Mouse (Mus musculus) MEL (cell line): ENCODE results near the gene Cfap43. TPM values are rescaled to one million over a fixed set of nuclear protein-coding genes. Genes with fewer than 3 reads are reported as not detected.

Experiments used
- DNase-seq: peaks from one replicate; pipeline ENCODE4 v3.0.0; 2011; ENCODE audit warnings: low read depth, low spot score
- H3K27ac ChIP-seq: 2 replicates; pipeline ENCODE4 v1.5.1; 2012; ENCODE audit warnings: low read depth, mild to moderate bottlenecking, control low read depth, low read length, moderate library complexity; ENCODE audit not compliant: control insufficient read depth
- H3K27me3 ChIP-seq, 2 experiments: fragments of 150-350 bp in 1 of 2; sonication (generic) in 1 of 2; 2 replicates each; pipeline ENCODE4 v1.6.1; 2012; ENCODE audit warnings: low read length in 2 of 2, mild to moderate bottlenecking in 2 of 2, improper control_type of control experiment in 1 of 2, moderate library complexity in 1 of 2; ENCODE audit not compliant: insufficient read depth in 2 of 2, control insufficient read depth in 1 of 2
- H3K36me3 ChIP-seq, 2 experiments: 2 replicates each; pipeline ENCODE4 v1.6.1; 2012 to 2014; ENCODE audit warnings: low read length in 2 of 2, improper control_type of control experiment in 1 of 2, inconsistent platforms in 1 of 2, mild to moderate bottlenecking in 1 of 2; ENCODE audit not compliant: insufficient read depth in 2 of 2, control insufficient read depth in 1 of 2
- H3K4me1 ChIP-seq, 2 experiments: fragments of 150-350 bp in 1 of 2; sonication (generic) in 1 of 2; 2 replicates each; pipeline ENCODE4 v1.6.1; 2012; ENCODE audit warnings: low read length in 2 of 2, improper control_type of control experiment in 1 of 2, mild to moderate bottlenecking in 1 of 2; ENCODE audit not compliant: insufficient read depth in 2 of 2, control insufficient read depth in 1 of 2
- H3K4me3 ChIP-seq, 2 experiments: fragments of 150-350 bp in 1 of 2; sonication (generic) in 1 of 2; 2 replicates each; pipeline ENCODE4 v1.5.1; 2012; ENCODE audit warnings: low read depth in 2 of 2, low read length in 2 of 2, mild to moderate bottlenecking in 2 of 2, moderate library complexity in 2 of 2, control low read depth in 1 of 2, improper control_type of control experiment in 1 of 2; ENCODE audit not compliant: control insufficient read depth in 1 of 2, insufficient read depth in 1 of 2
- H3K79me2 ChIP-seq: 2 replicates; pipeline ENCODE4 v1.6.1; 2012; ENCODE audit warnings: mild to moderate bottlenecking, low read length, moderate library complexity; ENCODE audit not compliant: control insufficient read depth, poor library complexity, insufficient read depth
- H3K9ac ChIP-seq: 2 replicates; pipeline ENCODE4 v1.6.1; 2012; ENCODE audit warnings: low read depth, mild to moderate bottlenecking, control low read depth, low read length, moderate library complexity; ENCODE audit not compliant: control insufficient read depth, poor library complexity, severe bottlenecking
- H3K9me3 ChIP-seq: fragments of 150-350 bp; sonication (generic); replicated peaks from 2 replicates; pipeline ENCODE4 v1.6.1; 2012; ENCODE audit warnings: mild to moderate bottlenecking, low read length, improper control_type of control experiment, moderate library complexity; ENCODE audit not compliant: insufficient read depth
- CTCF ChIP-seq, 3 experiments: IDR thresholded peaks in 2 of 3; conservative IDR thresholded peaks in 1 of 3; 2 replicates each; pipeline ENCODE4 v1.5.1; 2011 to 2012; ENCODE audit warnings: low read length in 3 of 3, low read depth in 2 of 3, mild to moderate bottlenecking in 2 of 3, improper control_type of control experiment in 1 of 3, inconsistent platforms in 1 of 3, mixed read lengths in 1 of 3, moderate library complexity in 1 of 3; ENCODE audit not compliant: control insufficient read depth in 1 of 3, insufficient read depth in 1 of 3, poor library complexity in 1 of 3, severe bottlenecking in 1 of 3
- E2F4 ChIP-seq: IDR thresholded peaks from 2 replicates; pipeline ENCODE4 v1.6.1; 2011; ENCODE audit warnings: low read depth, low read length, improper control_type of control experiment, borderline replicate concordance
- ELF1 ChIP-seq: IDR thresholded peaks from 2 replicates; pipeline ENCODE4 v1.6.1; 2014; ENCODE audit warnings: low read depth, mild to moderate bottlenecking, inconsistent platforms, low read length, improper control_type of control experiment, moderate library complexity
- EP300 ChIP-seq, 2 experiments: IDR thresholded peaks; 2 replicates each; pipeline ENCODE4 v1.6.1; 2011; ENCODE audit warnings: improper control_type of control experiment in 2 of 2, low read length in 2 of 2, low read depth in 1 of 2, mild to moderate bottlenecking in 1 of 2
- ETS1 ChIP-seq: IDR thresholded peaks from 2 replicates; pipeline ENCODE4 v1.6.1; 2012; ENCODE audit warnings: low read depth, mild to moderate bottlenecking, inconsistent platforms, low read length, improper control_type of control experiment, moderate library complexity
- GABPA ChIP-seq: IDR thresholded peaks from 2 replicates; pipeline ENCODE4 v1.6.1; 2012; ENCODE audit warnings: low read depth, mild to moderate bottlenecking, inconsistent platforms, low read length, improper control_type of control experiment, moderate library complexity
- GATA1 ChIP-seq: IDR thresholded peaks from 2 replicates; pipeline ENCODE4 v1.6.1; 2011; ENCODE audit warnings: low read depth, low read length, improper control_type of control experiment
- JUND ChIP-seq: IDR thresholded peaks from 2 replicates; pipeline ENCODE4 v1.6.1; 2011; ENCODE audit warnings: low read depth, mild to moderate bottlenecking, improper control_type of control experiment, low read length
- KAT2A ChIP-seq: conservative IDR thresholded peaks from 2 replicates; pipeline ENCODE4 v1.6.1; 2012; ENCODE audit warnings: low read depth, low read length, improper control_type of control experiment, inconsistent platforms
- MAFK ChIP-seq: IDR thresholded peaks from 2 replicates; pipeline ENCODE4 v1.6.1; 2011; ENCODE audit warnings: low read depth, mild to moderate bottlenecking, low read length, improper control_type of control experiment, borderline replicate concordance
- MAX ChIP-seq: IDR thresholded peaks from 2 replicates; pipeline ENCODE4 v1.6.1; 2011; ENCODE audit warnings: low read length, improper control_type of control experiment
- MAZ ChIP-seq: IDR thresholded peaks from 2 replicates; pipeline ENCODE4 v1.6.1; 2012; ENCODE audit warnings: low read depth, mild to moderate bottlenecking, inconsistent platforms, low read length, improper control_type of control experiment
- MEF2A ChIP-seq: IDR thresholded peaks from 2 replicates; pipeline ENCODE4 v1.6.1; 2014; ENCODE audit warnings: low read depth, mild to moderate bottlenecking, inconsistent platforms, low read length, improper control_type of control experiment; ENCODE audit not compliant: poor library complexity, insufficient replicate concordance, severe bottlenecking; ENCODE audit errors: extremely low read depth
- MXI1 ChIP-seq: IDR thresholded peaks from 2 replicates; pipeline ENCODE4 v1.6.1; 2011; ENCODE audit warnings: mild to moderate bottlenecking, low read depth, low read length, improper control_type of control experiment
- NELFE ChIP-seq: IDR thresholded peaks from 2 replicates; pipeline ENCODE4 v1.6.1; 2011; ENCODE audit warnings: low read depth, low read length, improper control_type of control experiment
- POLR2A ChIP-seq, 2 experiments: IDR thresholded peaks; 2 replicates each; pipeline ENCODE4 v1.6.1; 2011 to 2012; ENCODE audit warnings: low read length in 2 of 2, mild to moderate bottlenecking in 2 of 2, control low read depth in 1 of 2, improper control_type of control experiment in 1 of 2, low read depth in 1 of 2, moderate library complexity in 1 of 2; ENCODE audit not compliant: control insufficient read depth in 1 of 2, insufficient read depth in 1 of 2, poor library complexity in 1 of 2
- POLR2AphosphoS2 ChIP-seq: IDR thresholded peaks from 2 replicates; pipeline ENCODE4 v1.6.1; 2011; ENCODE audit warnings: low read length, improper control_type of control experiment
- POLR2AphosphoS5 ChIP-seq: IDR thresholded peaks from 2 replicates; pipeline ENCODE4 v1.6.1; 2012; ENCODE audit warnings: low read depth, borderline replicate concordance, mild to moderate bottlenecking, inconsistent platforms, low read length, moderate library complexity, mixed read lengths
- RAD21 ChIP-seq: IDR thresholded peaks from 2 replicates; pipeline ENCODE4 v1.6.1; 2011; ENCODE audit warnings: mild to moderate bottlenecking, low read depth, low read length, improper control_type of control experiment
- TAL1 ChIP-seq: IDR thresholded peaks from 2 replicates; pipeline ENCODE4 v1.6.1; 2012; ENCODE audit warnings: mild to moderate bottlenecking, inconsistent platforms, low read length, moderate library complexity, mixed read lengths
- TBP ChIP-seq: IDR thresholded peaks from 2 replicates; pipeline ENCODE4 v1.8.0; 2011; ENCODE audit warnings: low read depth, low read length, improper control_type of control experiment
- TCF12 ChIP-seq: IDR thresholded peaks from 2 replicates; pipeline ENCODE4 v1.6.1; 2014; ENCODE audit warnings: low read depth, mild to moderate bottlenecking, inconsistent platforms, low read length, improper control_type of control experiment, moderate library complexity
- USF1 ChIP-seq: IDR thresholded peaks from 2 replicates; pipeline ENCODE4 v1.6.1; 2014; ENCODE audit warnings: low read depth, mild to moderate bottlenecking, inconsistent platforms, low read length, improper control_type of control experiment, moderate library complexity
- USF2 ChIP-seq, 2 experiments: IDR thresholded peaks; 2 replicates each; pipeline ENCODE4 v1.6.1; 2011 to 2012; ENCODE audit warnings: improper control_type of control experiment in 2 of 2, low read length in 2 of 2, borderline replicate concordance in 1 of 2, inconsistent platforms in 1 of 2, low read depth in 1 of 2, mild to moderate bottlenecking in 1 of 2; ENCODE audit not compliant: insufficient read depth in 1 of 2
- ZC3H11A ChIP-seq: IDR thresholded peaks from 2 replicates; pipeline ENCODE4 v1.6.1; 2012; ENCODE audit warnings: low read depth, mild to moderate bottlenecking, inconsistent platforms, low read length, improper control_type of control experiment
- ZKSCAN1 ChIP-seq: IDR thresholded peaks from 2 replicates; pipeline ENCODE4 v1.6.1; 2012; ENCODE audit warnings: low read depth, mild to moderate bottlenecking, inconsistent platforms, low read length, improper control_type of control experiment, moderate library complexity
- ZMIZ1 ChIP-seq: IDR thresholded peaks from 2 replicates; pipeline ENCODE4 v1.6.1; 2012; ENCODE audit warnings: low read depth, mild to moderate bottlenecking, inconsistent platforms, low read length, improper control_type of control experiment, moderate library complexity
- ZNF384 ChIP-seq: IDR thresholded peaks from 2 replicates; pipeline ENCODE4 v1.6.1; 2012; ENCODE audit warnings: low read depth, mild to moderate bottlenecking, inconsistent platforms, low read length, improper control_type of control experiment
- polyA plus RNA-seq, 2 experiments: library from polyadenylated mRNA; stranded (reverse) in 1 of 2; unstranded in 1 of 2; fragments of >175 nt in 1 of 2; fragments of >200 nt in 1 of 2; gene quantifications; 2 replicates each; pipeline versions ENCODE4 v1.2.1 to v1.2.4; 2012; ENCODE audit warnings: low replicate concordance in 2 of 2, low read depth in 1 of 2; ENCODE audit not compliant: insufficient read length in 2 of 2, insufficient read depth in 1 of 2, missing spikeins in 1 of 2
- total RNA-seq: library from RNA; depleted of rRNA; stranded (reverse); fragments of 300-350 nt; gene quantifications from 2 replicates; pipeline ENCODE4 v1.2.3, GENCODE M21; 2012

Cfap43 gene
- total and polyA plus RNA-seq, 3 experiments: 0.10 to 0.12 TPM; not detected in 1

- TF ChIP-seq POLR2AphosphoS2: no peak
- TF ChIP-seq KAT2A: no peak
- TF ChIP-seq GABPA: no peak
- TF ChIP-seq TCF12: no peak
- TF ChIP-seq, all 39 proteins: peak for 7
These were observed 223.4 kb downstream of the Cfap43 start (continued) for GRCm38 (mm10) chr19:47695725-47696124.

- H3K27me3 ChIP-seq: no peaks in the 10 kb centered on the region
- no peak within 1 kb of the TSS for H3K27ac ChIP-seq
- H3K79me2 ChIP-seq: no peaks in the 10 kb centered on the region
- H3K36me3 ChIP-seq: peaks cover 0 to 29% of the 10 kb centered on the region in 2 experiments; a peak in 2 of 4 replicates
- no peaks in the 10 kb centered on the region for H3K9me3 ChIP-seq
- peaks cover 7 to 30% of the 10 kb centered on the region in 2 experiments for H3K4me1 ChIP-seq
- H3K9ac ChIP-seq: no peak within 1 kb of the TSS
- DNase-seq: no peak
- no peak within 1 kb of the TSS for H3K4me3 ChIP-seq
- TF ChIP-seq E2F4 (no peak), KAT2A (no peak), TCF12 (no peak), POLR2AphosphoS2 (no peak), MEF2A (no peak), NELFE (no peak), EP300 (IDR thresholded peaks at IDR 0.05; ENCODE audit: low read depth in 1 of 2, low read length in 2 of 2) (no peak), MAX (no peak), ZKSCAN1 (no peak), ZMIZ1 (no peak)
These were observed 227.1 kb downstream of the Cfap43 start, which contains the start of gene Col17a1 for GRCm38 (mm10) chr19:47691994-47692393. Gene Col17a1, minus strand, starts transcription at chr19:47692094.

GRCm38 (mm10) chr19:47689592-47689991 is 229.5 kb downstream of the Cfap43 start:
- no peaks in the 10 kb centered on the region for H3K79me2 ChIP-seq
- no peak overlapping the region for H3K4me3 ChIP-seq
- peaks cover 7 to 18% of the 10 kb centered on the region in 2 experiments for H3K4me1 ChIP-seq
- no peak overlapping the region for H3K27ac ChIP-seq
- H3K36me3 ChIP-seq: peaks cover 0 to 21% of the 10 kb centered on the region in 2 experiments; a peak in 2 of 4 replicates
- no peaks in the 10 kb centered on the region for H3K27me3 ChIP-seq
- H3K9ac ChIP-seq: no peak overlapping the region
- H3K9me3 ChIP-seq: no peaks in the 10 kb centered on the region
- peak; percentile 42 for DNase-seq
- TF ChIP-seq MAX: peak; percentile 77
- TF ChIP-seq JUND: no peak
- peak; percentile 86 for TF ChIP-seq GATA1
- TF ChIP-seq MEF2A: no peak
- TF ChIP-seq ZC3H11A: no peak
- no peak for TF ChIP-seq TAL1
- TF ChIP-seq TBP: no peak
- no peak for TF ChIP-seq POLR2AphosphoS5
- TF ChIP-seq ZNF384: no peak
- TF ChIP-seq ETS1: peak; percentile 50; the same call in 1 of the 2 replicates
- peak; percentile 33; the same call in 1 of the 2 replicates for TF ChIP-seq MXI1
- TF ChIP-seq TCF12: peak; percentile 28; the same call in 1 of the 2 replicates
- TF ChIP-seq ELF1: no peak
- TF ChIP-seq POLR2A (IDR thresholded peaks at IDR 0.05; ENCODE audit: control insufficient read depth in 1 of 2, insufficient read depth in 1 of 2, low read depth in 1 of 2, low read length in 2 of 2, poor library complexity in 1 of 2): no peak
- TF ChIP-seq USF2 (IDR thresholded peaks at IDR 0.05; ENCODE audit: borderline replicate concordance in 1 of 2, insufficient read depth in 1 of 2, low read depth in 1 of 2, low read length in 2 of 2): peak in 1 of 2 experiments; percentile 54; a peak in 2 of 4 replicates
- peak; percentile 91 for TF ChIP-seq USF1
- TF ChIP-seq EP300 (IDR thresholded peaks at IDR 0.05; ENCODE audit: low read depth in 1 of 2, low read length in 2 of 2): peak; percentile 78 to 87
- TF ChIP-seq MAZ: no peak
- no peak for TF ChIP-seq RAD21
- TF ChIP-seq MAFK: no peak
- no peak for TF ChIP-seq CTCF (IDR thresholded peaks at IDR 0.05 in 2 of 3, conservative IDR thresholded peaks at IDR 0.05 in 1 of 3; ENCODE audit: control insufficient read depth in 1 of 3, insufficient read depth in 1 of 3, low read depth in 2 of 3, low read length in 3 of 3, poor library complexity in 1 of 3, severe bottlenecking in 1 of 3)
